Mouse (Mus musculus): ENCODE results near the gene Far2. TPM values are rescaled to one million over a fixed set of nuclear protein-coding genes. Genes with fewer than 3 reads are reported as not detected.
"Not testable (repeated sequence)": the region's sequence is repeated elsewhere in the genome, so short reads cannot be mapped to it uniquely, and the experiment has no call there.

Gene Far2
- total RNA-seq, 1 experiment from 2014 or later, result 2.6 TPM

DNA sequence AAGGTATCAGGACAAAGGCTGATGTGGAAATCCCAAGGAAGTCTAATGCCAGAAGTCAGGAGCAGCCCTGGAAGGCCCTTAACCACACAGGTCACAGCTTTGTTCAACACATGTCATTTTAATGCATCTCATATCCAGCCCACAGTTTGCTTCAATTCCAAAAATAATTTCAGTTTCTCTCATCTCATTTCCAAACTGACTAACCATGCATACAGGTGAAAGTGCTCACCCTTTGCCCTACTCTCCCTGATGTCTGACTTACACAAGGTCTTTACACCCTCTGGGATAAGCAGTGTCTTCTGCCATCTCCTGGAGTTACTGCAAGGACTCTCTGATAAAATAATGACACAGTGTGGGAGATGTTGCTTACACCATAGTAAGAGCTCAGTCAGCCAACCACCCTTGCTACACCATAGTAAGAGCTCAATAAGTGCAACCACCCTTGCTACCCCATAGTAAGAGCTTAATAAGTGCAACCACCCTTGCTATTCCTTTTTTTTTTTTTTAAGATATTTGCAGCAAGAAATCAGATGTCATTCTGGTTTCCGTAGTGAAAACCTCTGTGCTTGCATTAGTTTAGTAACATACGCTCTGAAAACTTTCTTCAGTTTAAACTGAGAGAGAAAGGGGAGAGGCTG is 64.1 kb downstream of the Far2 start:
- no peak for ATAC-seq (replicated peaks; ENCODE audit: insufficient number of reproducible peaks, low FRiP score, low TSS enrichment, poor library complexity, severe bottlenecking)

DNA sequence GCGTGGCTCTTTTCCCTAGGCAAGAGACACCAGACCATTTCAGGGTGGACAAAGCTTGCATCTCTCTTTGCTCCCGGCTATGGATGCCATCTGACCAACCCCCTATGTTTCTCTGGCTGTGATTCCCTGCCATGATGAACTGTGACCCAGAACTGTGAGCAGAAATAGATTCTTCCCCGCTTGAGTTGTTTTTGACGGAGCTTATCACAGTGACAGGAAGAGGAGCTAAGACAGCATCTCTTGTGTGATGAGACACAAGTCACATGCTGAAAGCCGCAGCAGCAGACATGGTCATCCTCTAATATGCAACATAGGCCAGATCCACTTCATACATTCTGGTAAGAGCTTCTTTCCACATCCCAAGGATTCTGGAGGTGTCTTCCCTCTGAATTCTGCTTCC is 69.3 kb downstream of the Far2 start:
- no peak for ATAC-seq (replicated peaks; ENCODE audit: insufficient number of reproducible peaks, low FRiP score, low TSS enrichment, poor library complexity, severe bottlenecking)

DNA sequence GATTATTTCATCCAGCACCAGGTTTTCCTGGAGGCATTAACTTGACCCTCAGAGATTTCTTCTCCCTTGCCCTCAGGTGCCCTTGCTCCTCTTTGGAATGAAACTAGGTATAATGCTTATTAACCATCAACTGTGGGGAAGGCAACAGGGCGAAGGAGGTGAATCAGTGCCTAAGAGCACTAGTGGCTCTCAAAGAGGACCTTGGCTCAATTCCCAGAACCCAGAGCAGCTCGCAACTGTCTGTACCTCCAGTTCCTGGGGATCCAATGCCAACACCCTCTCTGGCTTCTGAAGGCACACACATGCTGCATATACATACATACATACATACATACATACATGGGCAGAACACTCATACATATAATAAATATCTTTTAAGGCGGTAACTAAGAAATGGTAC is 69.8 kb downstream of the Far2 start:
- ATAC-seq (replicated peaks; ENCODE audit: insufficient number of reproducible peaks, low FRiP score, low TSS enrichment, poor library complexity, severe bottlenecking), result no peak

DNA sequence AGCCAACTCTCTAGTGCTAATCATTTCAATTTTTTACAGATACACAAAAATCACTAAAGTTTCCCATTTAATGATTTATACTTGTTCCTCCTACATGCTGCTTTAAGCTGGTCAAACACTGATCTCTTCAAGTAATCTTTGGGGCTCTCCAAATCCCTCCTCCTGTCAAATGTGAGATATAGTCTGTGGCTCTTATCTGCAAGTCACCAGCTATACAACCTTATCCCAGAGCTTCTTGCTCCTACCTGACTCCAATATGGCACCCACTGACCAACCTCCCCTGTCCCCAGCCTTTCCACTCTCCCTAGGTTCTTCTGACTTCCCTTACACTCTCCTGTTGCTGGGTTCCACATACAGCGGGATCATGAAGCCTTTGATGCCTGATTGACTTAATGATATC is 70.6 kb downstream of the Far2 start:
- no peak for ATAC-seq (replicated peaks; ENCODE audit: insufficient number of reproducible peaks, low FRiP score, low TSS enrichment, poor library complexity, severe bottlenecking)

DNA sequence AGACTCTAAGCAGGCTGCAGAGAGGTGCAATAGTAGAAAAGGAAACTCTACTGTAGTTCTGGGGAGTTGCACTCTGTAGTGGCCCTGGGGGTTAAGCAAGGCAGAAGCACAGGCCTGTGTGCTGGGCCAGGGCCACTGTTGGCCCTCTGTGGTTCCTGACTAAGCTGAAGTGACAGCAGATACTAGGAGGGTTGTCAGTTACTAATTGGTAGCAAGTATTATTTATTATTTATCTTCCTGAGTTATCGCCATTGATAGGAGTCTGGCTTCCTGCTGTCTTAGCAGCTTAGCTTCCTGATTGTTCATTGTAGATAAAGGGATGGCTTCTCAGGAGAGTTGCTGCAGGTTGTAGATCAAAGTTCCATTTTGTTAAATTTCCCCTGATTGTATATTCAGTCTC is 73.6 kb downstream of the Far2 start:
- ATAC-seq (replicated peaks; ENCODE audit: insufficient number of reproducible peaks, low FRiP score, low TSS enrichment, poor library complexity, severe bottlenecking), result no peak

DNA sequence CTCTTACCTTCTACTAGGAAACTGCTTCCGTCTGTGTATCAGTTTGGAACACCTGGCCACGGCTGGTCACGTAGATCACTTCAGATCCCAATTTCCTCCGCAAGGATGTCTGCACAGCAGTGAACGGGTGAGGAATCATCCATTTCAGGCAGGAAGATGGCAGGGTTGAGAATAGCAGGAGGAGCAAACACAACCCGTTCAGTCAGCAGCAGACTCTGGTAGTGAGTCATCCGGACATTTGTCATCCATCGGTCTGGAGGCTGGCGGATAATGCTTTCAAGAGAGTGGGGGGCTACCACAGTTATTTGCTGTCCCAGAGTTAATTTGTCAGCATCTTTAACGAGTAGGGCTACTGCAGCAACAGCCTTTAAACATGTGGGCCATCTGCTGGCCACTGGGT is 79.8 kb downstream of the Far2 start:
- not testable (repeated sequence) for ATAC-seq (replicated peaks; ENCODE audit: insufficient number of reproducible peaks, low FRiP score, low TSS enrichment, poor library complexity, severe bottlenecking)

DNA sequence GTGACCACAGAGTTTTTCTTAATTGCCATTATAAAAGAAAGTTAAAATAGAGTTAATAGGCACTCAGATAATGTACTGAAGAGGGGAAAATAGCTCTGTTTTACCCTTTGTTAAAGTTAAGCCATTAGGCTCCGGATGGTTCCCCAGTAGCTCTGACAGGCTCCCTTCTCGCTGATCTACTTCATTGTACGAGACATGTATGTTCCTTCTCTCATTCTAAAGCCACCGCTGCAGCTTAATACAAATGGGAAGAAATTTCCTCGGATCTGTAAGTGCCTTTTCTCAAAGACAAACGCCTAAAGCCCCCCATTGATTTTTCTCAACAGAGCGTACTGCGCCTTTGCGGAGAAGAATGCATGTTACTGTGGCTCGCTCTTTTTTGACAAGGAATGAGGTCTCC is 85.3 kb downstream of the Far2 start:
- ATAC-seq (replicated peaks; ENCODE audit: insufficient number of reproducible peaks, low FRiP score, low TSS enrichment, poor library complexity, severe bottlenecking), result no peak

DNA sequence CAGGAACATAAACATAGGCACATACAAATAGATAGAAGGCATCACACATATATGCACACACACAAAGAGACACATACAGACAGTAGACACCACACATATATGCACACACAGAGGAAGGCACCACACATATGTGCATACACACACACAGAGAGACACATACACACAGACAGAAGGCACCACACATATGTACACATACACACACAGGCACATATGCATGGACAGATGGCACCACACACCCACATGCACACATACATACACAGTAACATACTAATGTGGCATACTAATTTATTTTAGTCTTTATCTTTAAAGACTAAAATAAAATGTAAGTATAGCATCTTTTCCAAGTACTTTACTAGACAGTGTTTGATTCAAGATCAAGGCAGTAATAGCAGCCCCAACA is 86.5 kb downstream of the Far2 start:
- ATAC-seq (replicated peaks; ENCODE audit: insufficient number of reproducible peaks, low FRiP score, low TSS enrichment, poor library complexity, severe bottlenecking), result no peak

DNA sequence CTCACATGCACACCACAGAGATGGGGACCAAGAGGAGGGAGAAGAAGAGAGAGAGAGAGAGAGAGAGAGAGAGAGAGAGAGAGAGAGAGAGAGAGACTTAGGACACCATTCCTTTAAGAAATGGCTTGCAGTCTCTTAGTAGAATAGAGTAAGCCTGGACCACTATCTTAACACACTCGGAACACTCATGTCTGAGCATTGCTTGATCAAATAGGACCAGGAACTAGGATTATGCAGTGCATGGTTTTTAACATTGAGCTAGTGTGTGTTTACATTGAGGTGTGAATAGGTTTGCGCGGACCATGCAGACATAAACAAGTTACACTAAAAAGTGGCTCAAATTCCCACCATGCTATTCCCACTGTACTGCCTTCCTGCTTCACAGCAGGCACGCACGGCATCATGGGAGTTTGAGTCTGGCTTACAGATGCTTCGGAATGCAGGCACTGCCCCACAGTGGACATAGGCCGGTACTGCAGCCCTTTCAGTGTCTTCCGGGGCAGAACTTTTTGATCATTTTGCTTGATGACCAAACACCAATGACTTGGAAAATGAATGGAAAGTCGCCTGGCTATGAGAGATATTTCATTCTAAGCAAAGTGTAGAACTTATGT is 88.8 kb downstream of the Far2 start:
- peak; percentile 79 for ATAC-seq (replicated peaks; ENCODE audit: insufficient number of reproducible peaks, low FRiP score, low TSS enrichment, poor library complexity, severe bottlenecking)

DNA sequence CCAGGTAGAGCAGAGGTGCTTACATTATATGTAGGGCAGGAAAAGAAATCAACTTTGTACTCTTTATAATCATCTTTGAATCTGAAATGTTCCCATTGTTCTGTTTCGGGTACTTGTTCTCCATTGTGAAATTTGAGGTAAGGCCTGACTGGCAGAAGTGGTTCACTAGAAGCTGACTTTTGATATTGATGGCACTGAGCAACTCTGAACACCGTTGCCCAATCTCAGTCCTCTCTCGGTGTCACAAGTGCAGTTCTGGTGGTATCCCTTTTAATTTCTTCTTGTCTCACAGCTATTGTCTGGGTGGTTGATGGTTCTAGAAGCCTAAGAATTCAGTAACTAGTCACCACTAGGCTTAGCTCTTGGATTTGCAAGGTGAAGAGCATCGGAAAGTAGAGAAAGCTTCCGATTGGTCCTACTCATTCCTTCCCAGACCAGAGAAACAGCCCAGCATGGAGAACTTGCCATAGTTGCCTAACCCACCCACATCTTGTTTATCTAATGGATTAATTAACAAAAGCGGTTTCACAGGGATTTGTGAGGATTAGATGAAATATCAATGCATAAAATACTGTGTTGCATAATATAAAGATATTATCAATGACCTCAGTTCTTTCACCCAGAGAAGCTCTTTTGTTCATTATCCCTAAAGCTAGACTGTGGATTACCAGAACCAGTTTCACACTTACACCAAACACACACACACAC is 92.4 kb downstream of the Far2 start:
- ATAC-seq (replicated peaks; ENCODE audit: insufficient number of reproducible peaks, low FRiP score, low TSS enrichment, poor library complexity, severe bottlenecking), result no peak

DNA sequence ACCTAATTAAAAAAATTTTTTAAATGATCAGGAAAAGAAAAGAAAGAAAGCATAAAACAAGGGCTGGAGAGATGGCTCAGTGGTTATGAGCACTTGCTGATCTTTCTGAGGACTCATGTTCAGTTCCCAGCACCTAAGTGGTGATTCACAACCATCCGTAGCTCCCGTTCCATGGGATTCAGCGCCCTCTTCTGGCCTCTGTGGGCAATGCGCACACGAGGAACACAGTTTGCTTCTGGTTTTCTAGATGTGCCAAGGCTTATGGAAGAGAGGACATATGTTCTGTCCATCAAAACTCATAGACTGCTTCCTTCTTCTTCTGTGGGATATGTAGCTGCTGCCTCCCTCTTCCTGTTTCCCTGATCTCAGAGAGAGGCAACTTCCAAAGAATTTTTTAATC is 94.8 kb downstream of the Far2 start:
- no peak for ATAC-seq (replicated peaks; ENCODE audit: insufficient number of reproducible peaks, low FRiP score, low TSS enrichment, poor library complexity, severe bottlenecking)

DNA sequence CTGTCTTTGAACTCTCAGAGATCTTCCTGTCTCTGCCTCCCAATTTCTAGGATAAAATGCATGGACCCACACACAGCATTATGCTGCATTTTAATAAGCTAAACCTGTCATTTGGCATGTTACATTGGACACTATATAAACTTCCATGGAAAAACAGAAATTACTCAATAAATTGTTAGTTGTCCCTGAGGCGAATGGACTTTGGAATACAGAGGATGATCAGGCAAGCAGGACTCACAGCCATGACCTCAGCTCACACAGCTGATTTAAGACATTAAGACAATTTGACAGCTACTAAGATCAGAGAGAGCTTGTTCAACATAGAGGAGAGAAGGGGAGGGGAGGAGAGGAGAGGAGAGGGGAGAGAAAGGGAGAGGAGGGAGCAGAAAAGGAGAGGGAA is 95.4 kb downstream of the Far2 start:
- ATAC-seq (replicated peaks; ENCODE audit: insufficient number of reproducible peaks, low FRiP score, low TSS enrichment, poor library complexity, severe bottlenecking), result no peak

DNA sequence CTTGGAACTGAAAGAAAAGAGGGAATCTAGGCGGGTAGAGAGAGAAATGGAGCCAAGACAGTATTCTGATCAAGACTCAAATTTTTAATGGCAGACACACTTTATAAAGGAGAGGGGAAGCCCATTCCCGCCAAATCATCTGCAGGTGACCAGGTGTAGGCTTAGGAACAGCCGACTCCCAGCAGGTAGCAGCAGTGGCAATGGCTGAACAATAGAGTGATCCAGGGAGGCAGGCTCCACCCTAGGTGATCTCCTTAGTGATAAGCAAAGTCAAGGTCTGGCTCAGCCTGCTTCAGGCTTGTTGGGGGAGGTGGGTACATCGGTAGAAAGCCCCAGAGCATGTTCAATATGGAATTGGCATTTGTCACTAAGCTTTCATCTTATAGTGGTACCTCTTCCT is 105.2 kb downstream of the Far2 start:
- not testable (repeated sequence) for ATAC-seq (replicated peaks; ENCODE audit: insufficient number of reproducible peaks, low FRiP score, low TSS enrichment, poor library complexity, severe bottlenecking)

DNA sequence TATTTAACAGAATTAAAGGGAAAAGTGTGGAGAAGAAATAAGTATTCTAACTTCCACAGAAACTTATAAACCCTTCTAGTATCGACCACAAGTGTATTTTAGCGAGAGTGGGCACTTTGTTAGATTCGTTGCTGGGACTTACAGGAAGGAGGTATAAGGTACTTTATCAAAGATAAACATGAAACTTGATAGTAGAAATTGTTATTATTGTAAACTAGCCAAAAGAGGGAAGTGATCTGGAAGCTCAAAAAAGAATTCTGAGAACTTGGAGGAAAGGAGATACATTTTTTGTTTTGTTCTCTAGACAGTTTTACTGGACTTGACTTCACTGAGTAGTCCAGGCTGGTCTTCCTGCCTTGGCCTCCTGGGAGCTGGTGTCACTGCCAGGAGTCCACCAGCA is 125.8 kb downstream of the Far2 start:
- no peak for ATAC-seq (replicated peaks; ENCODE audit: insufficient number of reproducible peaks, low FRiP score, low TSS enrichment, poor library complexity, severe bottlenecking)

DNA sequence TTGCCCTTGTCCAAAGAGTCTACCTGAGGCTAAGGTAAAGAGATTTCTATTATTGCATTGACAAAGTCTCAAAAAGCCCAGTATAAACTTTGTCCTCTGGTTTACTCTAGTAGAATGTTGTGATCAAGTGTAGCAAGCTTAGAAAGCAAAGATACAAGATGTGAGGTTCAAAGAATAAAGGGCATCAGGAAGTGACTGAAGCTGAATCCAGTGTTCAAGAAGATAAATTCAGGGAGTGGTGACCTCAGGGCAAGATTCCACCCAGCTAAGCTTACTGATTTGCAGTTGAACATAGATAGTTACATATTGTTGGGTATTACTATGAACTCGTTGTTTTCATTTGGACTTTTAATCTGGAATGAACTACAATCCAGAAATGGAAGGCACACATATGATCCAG is 138.6 kb downstream of the Far2 start:
- no peak for ATAC-seq (replicated peaks; ENCODE audit: insufficient number of reproducible peaks, low FRiP score, low TSS enrichment, poor library complexity, severe bottlenecking)

DNA sequence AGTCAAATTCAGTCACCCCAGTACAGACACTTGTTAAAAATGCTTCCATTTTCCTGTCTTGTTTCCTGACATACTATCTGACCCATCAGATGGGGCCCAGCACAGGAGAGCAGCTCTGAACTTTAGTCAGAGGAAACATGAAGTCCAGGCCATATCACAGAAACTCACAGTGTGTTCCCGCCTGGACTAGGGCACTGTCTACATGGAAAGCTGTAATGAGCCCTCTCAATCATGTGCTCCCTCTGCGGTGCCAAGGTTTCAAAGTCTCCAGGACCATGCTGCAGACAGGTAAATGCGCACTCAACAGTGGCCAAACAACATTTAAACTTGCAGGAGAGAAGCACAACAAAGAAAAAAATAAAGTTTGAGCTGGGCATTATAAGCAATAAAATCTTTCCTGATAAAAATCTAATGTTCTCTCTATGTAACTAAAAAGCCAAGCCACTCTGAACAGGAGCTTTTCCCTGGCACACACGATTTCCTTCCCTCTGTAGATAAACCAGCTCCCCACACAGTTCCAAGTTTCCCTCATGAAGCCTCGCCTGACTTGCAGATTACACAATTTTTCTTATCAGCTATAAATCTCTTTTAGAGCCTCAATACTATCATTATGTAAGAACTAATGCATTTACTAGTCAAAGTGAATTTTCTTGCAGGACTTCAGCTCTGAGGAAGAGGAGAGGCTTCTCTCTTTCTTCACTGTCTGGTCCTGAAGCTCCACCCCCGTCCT is 147.1 kb downstream of the Far2 start:
- no peak for ATAC-seq (replicated peaks; ENCODE audit: insufficient number of reproducible peaks, low FRiP score, low TSS enrichment, poor library complexity, severe bottlenecking)

DNA sequence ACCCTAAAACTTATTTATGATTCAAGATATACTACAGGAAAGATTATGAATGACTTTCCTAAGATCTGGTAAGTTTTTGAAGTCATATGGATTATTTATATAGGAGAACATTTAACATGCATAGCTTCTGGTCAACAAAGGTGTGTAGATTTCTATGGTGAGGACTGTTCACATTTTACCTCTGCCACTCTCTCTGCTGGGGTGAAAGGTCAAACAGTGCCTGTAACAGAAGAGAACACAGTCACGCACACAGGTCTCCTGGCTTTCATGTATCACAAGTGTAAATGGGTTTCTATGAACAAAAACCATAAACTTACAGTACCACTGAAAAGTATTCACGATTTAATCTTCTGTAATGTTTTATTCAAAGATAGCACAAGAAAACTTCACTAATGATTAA is 152.1 kb downstream of the Far2 start:
- no peak for ATAC-seq (replicated peaks; ENCODE audit: insufficient number of reproducible peaks, low FRiP score, low TSS enrichment, poor library complexity, severe bottlenecking)

DNA sequence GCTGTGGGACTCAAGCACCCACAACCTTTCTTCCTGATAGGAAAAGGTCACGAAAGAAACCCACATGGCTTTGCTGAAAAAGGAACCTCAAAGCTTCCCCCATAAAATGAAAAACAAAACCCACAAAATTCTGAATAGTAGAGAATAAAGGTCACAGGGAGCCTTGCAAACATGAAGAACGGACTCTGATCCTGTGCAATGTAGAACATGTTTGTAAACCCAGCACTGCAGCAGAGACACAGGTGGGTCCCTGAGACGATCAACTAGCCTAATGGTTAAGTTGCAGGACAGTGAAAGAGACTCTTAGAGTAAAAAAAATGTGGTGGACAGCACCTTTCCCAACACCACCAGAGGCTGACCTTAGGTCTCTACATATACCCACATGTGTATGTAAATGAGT is 152.7 kb downstream of the Far2 start:
- ATAC-seq (replicated peaks; ENCODE audit: insufficient number of reproducible peaks, low FRiP score, low TSS enrichment, poor library complexity, severe bottlenecking), result no peak

DNA sequence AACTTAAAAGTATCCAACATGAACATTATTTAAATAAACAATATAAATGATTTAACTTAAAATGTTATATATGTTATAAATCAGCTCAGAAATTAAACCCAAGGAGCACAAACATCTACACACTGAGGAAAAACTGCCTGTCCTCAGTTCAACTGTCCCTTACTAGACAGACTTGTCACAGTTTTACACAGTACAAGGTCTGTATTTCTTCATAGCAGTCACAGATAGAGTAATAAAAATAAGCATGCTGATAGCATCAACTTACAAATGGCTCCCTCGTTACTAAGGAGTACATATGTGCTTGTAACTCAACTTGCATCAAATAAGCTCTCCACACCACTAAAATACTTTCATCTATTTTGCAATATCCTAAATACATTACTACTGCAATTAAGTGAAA is 158.1 kb downstream of the Far2 start:
- no peak for ATAC-seq (replicated peaks; ENCODE audit: insufficient number of reproducible peaks, low FRiP score, low TSS enrichment, poor library complexity, severe bottlenecking)

DNA sequence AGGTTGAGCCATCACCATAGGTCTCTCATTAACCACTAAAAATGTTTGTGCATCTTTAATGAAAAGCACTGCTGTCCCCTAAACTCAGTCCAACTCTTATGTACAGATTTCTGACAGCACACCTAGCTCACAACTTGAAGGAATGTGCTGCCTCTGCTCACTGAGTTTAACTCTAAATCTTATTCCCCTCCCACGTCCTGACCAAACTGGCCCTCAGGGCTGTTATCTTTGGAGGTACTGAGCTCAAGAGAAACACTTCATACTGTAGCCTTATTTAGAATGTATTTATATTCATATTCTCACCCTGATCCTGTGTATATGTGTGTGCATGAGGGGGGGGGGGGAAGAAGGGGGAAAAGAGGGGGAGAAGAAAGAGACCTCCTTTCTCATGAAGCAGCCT is 160.5 kb downstream of the Far2 start:
- ATAC-seq (replicated peaks; ENCODE audit: insufficient number of reproducible peaks, low FRiP score, low TSS enrichment, poor library complexity, severe bottlenecking), result no peak

All from monocyte, adult 5-6 weeks (primary cell).